Mouse (Mus musculus) gastrocnemius, postnatal 14 days (tissue): ENCODE data around the gene Bach1. TPM values are rescaled to one million over a fixed set of nuclear protein-coding genes. Genes with fewer than 3 reads are reported as not detected.
"Not testable (repeated sequence)": the region's sequence is repeated elsewhere in the genome, so short reads cannot be mapped to it uniquely, and the experiment has no call there.

ENCODE experiments used
- DNase-seq: peaks from one replicate; pipeline ENCODE4 v3.0.0; 2021; ENCODE audit warnings: mixed read lengths
- intact Hi-C: fragments of 180-260 bp; cut with DNase I; formaldehyde crosslinking; loops from one replicate; pipeline ENCODE4 v1.15.1; 2025; ENCODE audit warnings: low total_unique reads
- total RNA-seq, 2 experiments: library from RNA; stranded (reverse); gene quantifications; 2 replicates each; pipeline ENCODE4 v1.2.3; 2021

The Bach1 gene
- total RNA-seq, 2 experiments from 2014 or later = 12.5 to 14.6 TPM

DNA sequence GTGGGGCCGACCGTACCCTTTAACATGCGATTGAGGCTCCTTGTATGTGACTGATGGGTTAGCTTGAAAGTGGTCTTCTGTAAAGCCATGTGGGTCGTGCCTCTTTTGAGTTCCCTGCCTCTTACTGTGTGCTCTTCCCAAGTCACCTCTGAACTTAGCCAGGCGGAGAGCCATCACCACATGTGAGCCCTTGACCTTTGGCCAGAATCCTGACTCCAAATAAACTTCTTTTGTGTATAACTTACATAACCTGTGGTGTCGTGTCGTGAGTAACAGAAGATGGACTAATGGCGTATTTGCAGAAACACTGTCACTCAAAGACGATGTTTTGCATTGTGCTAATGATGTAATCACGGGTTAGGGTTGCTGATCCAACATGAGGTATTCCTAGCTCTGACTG, 22.6 kb upstream of the Bach1 start:
- intact Hi-C loops = no loop called here
- no peak for DNase-seq

GRCm38 (mm10) chr16:87678667-87679066, 20.1 kb upstream of the Bach1 start:
- intact Hi-C loops = no loop called here

GRCm38 (mm10) chr16:87680912-87681634, 17.7 kb upstream of the Bach1 start:
- no peak for DNase-seq
- intact Hi-C loops = no loop called here

More at GRCm38 (mm10) chr16:87678667-87679066, 20.1 kb upstream of the Bach1 start:
- DNase-seq = no peak

GRCm38 (mm10) chr16:87681848-87682247, 16.9 kb upstream of the Bach1 start:
- intact Hi-C loops = no loop called here
- no peak for DNase-seq

DNA sequence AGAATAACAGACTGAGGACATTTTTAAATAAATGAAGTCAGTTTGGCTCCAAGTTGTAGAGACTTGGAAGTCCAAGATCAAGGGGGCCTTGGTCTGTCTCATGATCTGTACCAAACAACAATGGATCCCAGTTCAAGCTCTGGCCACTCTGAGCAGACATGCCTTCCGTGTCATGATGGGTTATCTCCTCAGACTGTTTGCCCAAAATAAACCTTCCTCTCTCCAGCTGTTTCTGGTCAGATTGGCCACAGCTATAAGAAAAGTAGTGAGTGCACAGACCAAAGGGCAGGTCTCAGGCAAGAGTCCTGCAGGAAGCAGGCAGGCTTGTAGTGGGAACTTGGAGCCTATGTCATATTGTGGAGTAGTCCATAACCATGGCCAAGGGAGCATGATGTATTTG, 12.3 kb upstream of the Bach1 start:
- no peak for DNase-seq
- intact Hi-C loops = no loop called here

- no peak for DNase-seq
- intact Hi-C loops = no loop called here
These were observed 11.4 kb upstream of the Bach1 start for GRCm38 (mm10) chr16:87687346-87687745.

DNA sequence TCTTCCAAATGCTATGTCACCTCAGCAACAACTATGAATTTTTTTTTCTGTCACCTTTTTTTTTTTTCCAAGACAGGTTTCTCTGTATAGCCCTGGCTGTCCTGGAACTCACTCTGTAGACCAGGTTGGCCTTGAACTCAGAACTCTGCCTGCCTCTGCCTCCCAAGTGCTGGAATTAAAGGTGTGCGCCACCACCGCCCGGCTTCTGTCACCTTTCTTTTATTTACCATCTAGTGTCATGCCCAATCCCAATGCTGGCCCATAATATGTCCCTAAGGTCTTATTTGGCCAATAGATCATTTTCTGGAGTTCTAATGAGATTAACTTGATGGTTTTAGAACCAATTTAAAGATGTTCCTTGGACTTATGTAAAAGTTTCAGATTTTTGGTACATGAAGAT, 10.4 kb upstream of the Bach1 start:
- intact Hi-C loops = not testable (repeated sequence)

GRCm38 (mm10) chr16:87688823-87689222, 9.9 kb upstream of the Bach1 start:
- DNase-seq, intact Hi-C loops: not testable (repeated sequence)

More for the DNA sequence above, 10.4 kb upstream of the Bach1 start:
- DNase-seq = not testable (repeated sequence)

DNA sequence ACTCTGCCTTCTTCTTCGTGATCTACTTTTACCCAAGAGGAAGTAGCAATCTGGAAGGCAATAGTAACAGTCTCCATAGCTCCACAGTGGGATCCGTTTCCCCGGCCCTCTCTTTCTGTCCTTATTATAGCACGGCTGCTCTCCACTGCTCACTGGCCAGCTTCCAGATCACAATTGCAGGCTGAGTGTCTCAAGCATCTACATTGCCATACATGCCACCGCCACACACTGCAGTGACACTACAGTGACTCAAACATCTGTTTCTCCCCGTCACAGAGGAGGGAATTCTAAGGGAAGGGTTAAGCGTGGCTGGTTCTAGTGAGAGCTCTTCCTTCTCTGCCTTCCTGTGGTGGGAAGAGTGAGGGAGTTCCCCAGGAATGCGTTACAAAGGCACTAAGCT, 9.5 kb upstream of the Bach1 start:
- intact Hi-C loops = no loop called here
- peak; percentile 16 for DNase-seq

DNA sequence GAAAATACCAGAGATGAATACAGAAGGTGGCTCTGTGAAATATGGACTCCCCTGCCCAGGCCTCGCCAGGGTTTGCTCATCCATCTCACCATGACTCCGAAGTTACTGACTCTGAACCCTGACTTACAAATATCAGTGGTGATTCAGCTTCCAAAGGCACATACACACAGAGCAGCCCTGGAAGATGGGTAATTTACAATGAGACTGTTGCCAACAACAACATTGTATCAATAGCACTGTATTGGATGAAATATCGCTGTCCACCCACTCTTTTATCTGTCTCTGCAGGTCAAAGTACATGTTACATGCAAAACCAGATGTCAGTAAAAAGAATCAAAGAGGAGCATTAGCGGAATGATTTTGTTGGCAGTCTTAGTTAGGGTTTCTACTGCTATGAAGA, 8.2 kb upstream of the Bach1 start:
- intact Hi-C loops = no loop called here
- no peak for DNase-seq

GRCm38 (mm10) chr16:87691102-87691501, 7.6 kb upstream of the Bach1 start:
- no peak for DNase-seq
- intact Hi-C loops = no loop called here

- intact Hi-C loops = no loop called here
- no peak for DNase-seq
These were observed 6.2 kb upstream of the Bach1 start for GRCm38 (mm10) chr16:87692591-87692990.

DNA sequence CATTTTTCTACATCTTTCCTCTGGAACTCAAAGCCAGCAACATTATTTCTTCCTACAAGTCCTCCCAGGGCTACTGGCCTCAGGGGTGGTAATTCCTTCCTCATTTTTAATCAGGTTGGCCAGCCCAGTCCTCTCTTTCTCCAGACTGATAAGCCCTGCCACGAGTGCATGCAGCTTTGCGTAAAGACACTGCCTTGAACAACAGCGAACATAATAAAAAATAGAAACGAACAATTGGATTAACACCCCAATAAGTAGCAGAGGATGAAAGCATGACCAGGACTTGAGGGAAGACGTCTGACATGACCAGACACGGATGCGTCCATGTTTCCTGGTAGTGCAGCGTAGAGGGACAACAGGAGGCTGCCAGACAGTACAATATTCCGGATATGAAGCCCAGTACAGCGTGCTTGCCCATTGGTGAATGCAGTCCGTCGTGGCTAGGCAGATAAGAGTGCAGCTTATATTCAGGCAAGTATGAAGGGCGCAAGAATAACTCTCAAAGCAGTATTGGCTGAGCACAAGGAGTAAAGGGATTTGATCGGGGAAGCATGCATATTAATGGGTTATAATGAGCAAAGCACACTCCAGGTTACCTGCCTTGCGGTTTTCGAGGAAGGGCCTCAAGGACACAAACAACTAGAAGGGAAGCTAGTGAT, 909 bp upstream of the Bach1 start:
- no peak for DNase-seq
- intact Hi-C loops = no loop called here

DNA sequence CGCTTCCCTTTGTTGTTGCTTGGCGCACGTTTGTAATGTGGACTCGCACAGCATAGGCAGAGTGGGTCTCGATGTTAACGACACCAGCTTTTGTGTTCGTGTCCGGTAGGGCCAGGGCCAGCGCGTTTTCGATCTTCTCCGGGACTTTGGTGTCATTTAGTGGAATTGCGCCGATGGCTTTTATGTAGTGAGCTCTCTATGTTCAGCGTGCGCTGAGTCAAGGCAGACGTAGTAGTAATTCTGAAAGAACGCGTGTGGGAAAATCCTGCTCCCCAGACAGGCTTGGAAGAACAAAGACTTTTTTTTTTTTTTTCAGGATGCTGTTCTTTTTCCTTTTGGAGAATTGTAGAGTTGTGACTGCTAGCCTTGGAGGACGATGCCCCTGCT, 554 bp downstream of the Bach1 start:
- intact Hi-C loops = no loop called here
- DNase-seq = no peak

DNA sequence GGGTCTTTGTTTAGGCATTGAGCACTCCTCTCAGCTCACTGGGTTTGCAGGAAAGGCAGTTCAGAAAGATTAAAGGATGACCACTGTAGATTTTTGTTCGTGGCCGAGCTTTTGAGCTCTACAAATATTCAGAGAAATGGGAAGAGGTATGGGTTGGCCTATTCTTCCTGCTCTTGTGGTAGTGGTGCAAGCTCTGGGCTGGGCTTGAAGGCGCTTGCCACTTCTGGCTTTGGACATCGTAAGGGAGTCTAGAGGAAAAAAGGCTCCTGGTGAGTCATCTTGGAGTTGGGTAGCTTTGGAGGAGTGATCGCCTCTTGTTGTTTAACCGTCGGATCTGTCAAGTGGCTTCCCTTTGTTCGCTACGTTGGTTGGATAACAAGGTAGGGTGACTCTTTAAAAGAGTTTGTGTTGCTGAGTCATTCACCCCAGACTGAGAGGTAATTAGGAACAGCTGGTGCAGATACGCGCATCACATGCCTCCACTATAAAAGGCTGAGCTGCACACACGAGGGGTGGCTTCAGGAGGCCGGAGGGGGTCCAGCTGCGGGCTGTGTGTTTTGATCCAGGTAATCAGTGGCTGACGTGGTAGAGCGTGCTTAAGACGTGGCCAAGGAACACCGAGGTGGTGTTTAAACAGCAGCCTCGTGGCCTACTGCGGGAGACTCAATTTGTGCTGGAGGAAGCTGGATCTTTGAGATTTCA, 1.1 kb downstream of the Bach1 start:
- intact Hi-C loops = no loop called here
- DNase-seq = peak; percentile 15

DNA sequence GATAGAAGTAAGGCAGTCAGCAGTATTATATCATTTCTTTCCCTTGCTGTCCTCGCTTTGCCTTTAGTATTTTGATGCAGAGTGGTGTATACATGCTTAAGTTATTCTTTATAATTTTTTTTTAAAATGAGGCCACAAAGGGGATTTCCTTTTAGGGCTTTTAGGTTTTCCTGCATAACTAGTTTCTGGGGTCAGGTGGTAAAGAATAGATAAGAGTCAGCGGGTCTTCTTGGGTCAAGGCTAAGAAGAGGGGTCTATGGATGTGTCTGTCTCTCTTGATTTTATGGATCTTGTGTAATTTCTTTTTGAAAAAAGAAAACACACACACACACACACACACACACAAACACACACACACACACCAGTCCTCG, 1.6 kb downstream of the Bach1 start:
- no peak for DNase-seq
- intact Hi-C loops = no loop called here

DNA sequence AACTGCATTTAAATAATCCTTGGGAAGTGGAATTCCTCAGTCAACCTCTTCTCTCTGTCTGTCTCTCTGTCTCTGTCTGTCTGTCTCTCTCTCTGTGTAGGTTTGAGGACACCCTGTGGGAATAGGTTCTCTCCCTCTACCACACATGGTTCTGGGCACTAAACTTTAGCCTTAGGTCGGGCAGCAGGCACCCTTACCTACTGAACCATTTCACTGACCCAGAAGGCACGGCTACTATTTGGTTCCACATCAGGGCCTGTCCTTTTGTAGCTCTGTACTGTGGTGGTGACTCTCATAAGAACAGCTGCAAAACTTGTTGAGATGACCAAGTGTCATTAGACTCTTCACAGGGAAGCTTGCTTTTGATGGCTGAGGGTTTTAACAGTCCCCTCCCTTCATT, 3.1 kb downstream of the Bach1 start:
- intact Hi-C loops = no loop called here
- DNase-seq = no peak

DNA sequence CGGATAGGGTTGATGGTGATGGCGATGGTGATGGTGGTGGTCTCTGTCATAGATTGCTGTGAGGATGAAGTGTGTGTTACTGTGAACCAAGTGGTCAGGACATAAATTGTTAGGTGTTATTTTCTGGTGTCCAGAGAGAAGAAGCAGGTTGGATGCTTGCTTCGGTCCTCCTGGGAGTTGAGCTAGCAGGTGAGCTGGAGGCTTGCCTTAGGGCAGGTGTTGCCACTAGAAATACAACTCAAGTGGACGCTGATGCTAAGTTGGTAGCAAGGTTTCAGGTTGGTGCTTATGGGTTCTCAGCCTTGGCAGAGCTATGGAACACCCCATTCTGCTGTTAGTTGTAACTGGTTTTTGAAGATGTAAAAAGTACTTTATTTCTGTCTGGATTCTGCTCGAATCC, 4.1 kb downstream of the Bach1 start:
- intact Hi-C loops = no loop called here
- DNase-seq = no peak

- no peak for DNase-seq
- intact Hi-C loops = no loop called here
These were observed 5.5 kb downstream of the Bach1 start for GRCm38 (mm10) chr16:87704225-87704624.

- no peak for DNase-seq
- intact Hi-C loops = no loop called here
These were observed 7.3 kb downstream of the Bach1 start for GRCm38 (mm10) chr16:87705892-87706589.
